Mouse (Mus musculus): ENCODE measurements at regions not wholly inside any gene's neighbourhood (a gene's known extent, or its start where the extent isn't known, plus 50 kb on each side); places are given as distances from the start of the nearest gene placed in this dataset.
"Not testable (repeated sequence)": the region's sequence is repeated elsewhere in the genome, so short reads cannot be mapped to it uniquely, and the experiment has no call there.

GRCm38 (mm10) chr11:24296893-24297624 lies 219.2 kb downstream of the Bcl11a start:
- no peak for DNase-seq (ENCODE audit: low spot score in 2 of 2)

DNA sequence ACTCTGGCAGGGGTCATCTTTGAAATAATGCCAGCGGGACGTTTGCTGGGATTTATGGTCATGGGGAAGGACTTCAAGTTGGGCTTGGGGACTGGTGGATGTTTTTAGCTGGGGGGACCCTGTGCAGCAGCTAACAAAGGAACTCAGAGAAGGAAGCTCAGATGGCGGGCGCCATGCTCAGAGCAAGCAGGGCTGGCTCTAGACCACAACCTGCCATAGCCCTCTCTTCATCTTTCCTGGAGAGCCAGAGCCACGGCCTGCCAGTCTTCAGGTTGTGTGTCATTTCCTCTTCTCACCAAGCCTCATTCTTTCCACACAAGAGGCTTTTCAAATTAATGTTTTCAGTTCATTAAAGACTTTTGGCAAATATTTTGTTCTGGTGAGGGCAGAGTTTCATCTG lies 219.9 kb downstream of the Bcl11a start:
- no peak for DNase-seq (ENCODE audit: low spot score in 2 of 2)

- no peak for DNase-seq (ENCODE audit: low spot score in 2 of 2)
Observed at GRCm38 (mm10) chr11:24300351-24300750, 222.5 kb downstream of the Bcl11a start.

DNA sequence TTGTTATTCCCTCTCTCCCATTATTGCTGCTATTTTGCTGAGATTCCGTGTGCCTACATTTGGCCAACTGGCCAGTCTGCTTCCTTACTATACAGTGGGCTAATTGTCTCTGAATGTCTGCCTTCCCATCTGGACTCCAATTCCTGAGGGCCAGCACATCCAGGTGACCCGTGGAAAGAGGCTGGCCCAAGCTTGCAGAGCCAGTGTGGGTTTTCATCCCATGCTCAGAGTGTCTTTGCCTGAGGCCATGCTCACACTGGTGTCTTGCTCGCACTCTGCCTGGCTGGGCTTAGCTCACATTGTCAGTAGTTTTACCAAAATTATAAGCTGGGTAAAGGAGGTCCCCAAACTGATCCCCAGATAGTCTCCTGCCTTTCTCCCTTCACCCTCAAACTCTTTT lies 223.3 kb downstream of the Bcl11a start:
- DNase-seq (ENCODE audit: low spot score in 2 of 2), result no peak

DNA sequence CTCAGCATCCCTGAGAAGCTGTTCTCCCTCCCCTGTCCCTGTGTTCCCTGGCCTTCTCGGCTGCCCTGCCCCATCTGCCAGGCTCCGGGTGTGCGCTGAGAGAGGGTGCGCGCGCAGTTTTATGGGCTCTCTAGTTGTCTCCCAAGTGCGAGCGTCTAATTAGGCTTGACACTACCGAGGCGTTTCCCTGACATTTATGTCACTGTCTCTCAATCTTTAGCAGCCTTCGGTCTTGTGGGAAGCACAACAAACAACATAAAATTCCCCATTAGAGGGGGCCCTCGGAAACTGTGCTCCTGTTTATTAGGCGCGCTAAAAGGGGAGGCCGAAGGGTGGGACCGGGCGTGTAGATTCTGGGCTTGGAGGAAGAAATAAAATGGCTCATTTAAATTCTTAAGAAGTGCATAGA lies 227.3 kb downstream of the Bcl11a start:
- DNase-seq (ENCODE audit: low spot score in 2 of 2), result peak in 1 of 2 experiments; percentile 7

GRCm38 (mm10) chr11:24305691-24306090 lies 227.8 kb downstream of the Bcl11a start:
- peak in 1 of 2 experiments; percentile 6 for DNase-seq (ENCODE audit: low spot score in 2 of 2)

DNA sequence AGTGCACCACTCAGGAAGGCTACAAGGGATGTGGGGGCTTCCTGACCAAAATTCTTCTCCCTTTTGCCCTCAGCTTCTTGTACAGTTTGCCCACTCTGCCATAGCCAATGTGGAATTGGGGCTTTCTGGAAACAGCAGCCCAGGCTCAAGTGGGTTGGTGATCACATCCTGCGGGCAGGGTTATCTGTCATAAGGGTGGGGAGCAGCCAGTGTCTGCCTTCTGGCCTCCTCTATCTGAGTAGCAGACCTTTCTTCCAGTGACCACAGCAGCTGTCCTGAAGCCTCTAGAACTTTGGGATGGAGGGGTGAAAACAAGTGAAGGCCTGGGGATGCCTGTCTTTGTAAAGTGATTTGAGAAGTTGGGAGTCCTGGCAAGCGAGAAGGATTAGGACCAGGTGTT lies 228.2 kb downstream of the Bcl11a start:
- no peak for DNase-seq (ENCODE audit: low spot score in 2 of 2)

DNA sequence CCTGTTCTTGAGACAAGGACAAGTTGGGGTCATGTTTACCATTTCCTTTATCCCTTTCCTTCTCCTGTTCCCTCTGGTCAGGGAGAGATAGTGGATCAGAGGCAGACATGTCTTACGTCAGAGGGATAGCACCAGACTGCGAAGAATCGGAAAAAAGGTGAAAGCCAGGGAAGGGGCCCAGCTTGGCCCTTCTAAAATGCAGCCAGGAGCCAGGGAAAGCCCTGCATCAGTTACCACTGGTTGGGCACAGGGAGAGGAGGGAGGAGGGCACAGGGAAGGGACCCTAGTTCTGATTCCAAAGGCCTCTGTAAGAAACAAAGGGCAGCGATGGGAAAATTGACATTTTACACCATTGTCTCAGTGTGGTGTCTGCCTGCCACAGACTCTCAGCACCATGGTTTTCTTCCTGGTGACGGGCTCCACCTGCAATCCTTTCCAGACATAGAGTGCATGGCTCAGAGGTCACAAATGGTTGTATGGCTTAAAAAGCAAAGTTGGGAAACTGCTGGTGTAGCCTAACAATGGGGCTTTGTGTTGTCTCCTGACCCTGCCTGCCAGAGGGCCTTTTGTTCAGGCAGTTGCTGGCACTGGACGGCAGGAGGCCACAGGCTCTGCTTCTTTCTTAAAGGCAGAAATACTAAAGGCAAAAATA lies 229.9 kb downstream of the Bcl11a start:
- DNase-seq (ENCODE audit: low spot score in 2 of 2), result no peak

GRCm38 (mm10) chr11:24308253-24308633 lies 230.4 kb downstream of the Bcl11a start:
- no peak for DNase-seq (ENCODE audit: low spot score in 2 of 2)

DNA sequence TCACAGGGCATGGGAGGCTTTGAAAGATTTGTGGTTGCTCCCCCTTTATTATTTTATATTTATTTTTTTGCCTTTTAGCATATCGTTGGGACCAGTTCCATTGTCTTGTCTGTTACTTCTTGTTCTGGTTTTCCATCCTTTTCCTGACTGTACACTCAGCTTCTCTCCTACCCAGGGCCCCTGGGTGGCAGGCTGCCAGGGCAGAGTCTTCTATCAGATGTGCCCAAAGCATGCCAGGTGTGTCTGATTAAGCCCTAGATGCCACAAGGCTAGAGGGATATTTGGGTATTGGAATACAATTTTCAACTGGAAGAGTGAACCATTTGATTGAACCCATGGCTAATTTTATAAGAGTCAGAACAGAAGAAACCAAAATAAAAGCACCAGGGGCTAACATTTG lies 236.2 kb downstream of the Bcl11a start:
- no peak for DNase-seq (ENCODE audit: low spot score in 2 of 2)

- DNase-seq (ENCODE audit: low spot score in 2 of 2), result no peak
Observed at GRCm38 (mm10) chr11:24315582-24315981, 237.7 kb downstream of the Bcl11a start.

- DNase-seq (ENCODE audit: low spot score in 2 of 2), result no peak
Observed at GRCm38 (mm10) chr11:24316198-24316597, 238.3 kb downstream of the Bcl11a start.

DNA sequence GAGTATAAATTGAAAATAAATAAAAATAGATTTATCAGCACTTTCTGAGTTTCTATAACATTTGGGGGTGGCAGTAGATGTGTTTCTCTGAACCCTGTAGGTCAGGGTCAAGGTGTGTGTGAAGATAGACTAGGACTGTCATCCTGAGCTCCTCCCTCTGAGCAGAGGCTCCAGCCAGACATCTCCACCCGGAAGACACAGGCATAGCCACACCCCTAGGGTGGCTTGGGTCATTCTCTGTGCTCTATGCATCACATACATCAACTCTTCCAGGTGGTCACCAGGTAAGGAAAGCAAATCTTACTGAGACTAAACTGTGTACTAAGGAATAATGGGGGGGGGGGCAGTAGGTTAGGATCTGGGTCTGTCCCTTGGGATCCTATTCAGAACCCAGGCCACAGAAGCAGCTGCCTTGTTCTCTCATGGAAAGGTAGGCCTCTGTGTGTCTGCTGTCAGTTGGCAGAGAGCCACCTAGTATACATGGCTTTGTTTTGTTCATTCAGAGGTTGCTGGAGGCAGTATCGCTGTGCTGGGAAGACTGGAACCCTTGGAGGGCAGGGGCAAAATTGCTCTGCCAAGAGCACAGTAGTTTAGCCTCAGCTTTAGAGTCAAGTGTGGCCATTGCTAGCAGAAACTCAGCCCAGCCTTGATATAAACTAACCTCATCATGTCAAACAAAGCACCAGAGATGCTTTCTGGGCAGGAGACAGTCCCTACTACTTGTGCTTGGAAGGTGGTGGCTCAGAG lies 240.3 kb downstream of the Bcl11a start:
- no peak for DNase-seq (ENCODE audit: low spot score in 2 of 2)

DNA sequence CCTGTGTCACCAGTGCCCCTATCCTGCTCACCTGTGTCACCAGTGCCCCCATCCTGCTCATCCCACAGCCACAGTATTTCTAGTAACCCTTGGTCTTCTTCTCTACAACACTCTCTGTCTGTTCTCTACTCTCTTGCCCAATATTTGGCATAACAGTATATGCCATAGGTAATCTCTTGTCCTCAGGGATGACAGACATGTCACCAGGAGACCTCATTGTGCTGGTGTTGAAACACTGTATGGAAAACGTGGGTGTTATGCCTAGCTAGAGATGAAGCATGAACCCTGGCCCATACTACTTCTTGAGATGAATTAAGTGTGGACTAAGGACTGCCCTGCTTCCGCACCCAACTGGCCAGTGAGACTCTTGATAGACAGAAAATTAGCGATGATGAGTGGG lies 241.4 kb downstream of the Bcl11a start:
- no peak for DNase-seq (ENCODE audit: low spot score in 2 of 2)

DNA sequence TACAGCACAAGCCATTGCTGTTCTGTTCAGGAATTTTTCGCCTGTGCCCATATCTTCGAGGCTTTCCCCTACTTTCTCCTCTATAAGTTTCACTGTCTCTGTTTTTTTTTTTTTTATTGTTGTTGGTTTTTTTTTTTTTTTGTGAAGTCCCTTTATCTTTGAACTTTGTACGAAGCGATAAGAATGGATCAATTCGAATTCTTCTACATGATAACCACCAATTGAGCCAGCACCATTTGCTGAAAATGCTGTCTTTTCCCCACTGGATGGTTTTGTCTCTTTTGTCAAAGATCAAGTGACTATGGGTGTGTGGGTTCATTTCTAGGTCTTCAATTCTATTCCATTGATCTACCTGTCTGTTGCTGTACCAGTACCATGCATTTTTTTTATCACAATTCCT lies 244.6 kb downstream of the Bcl11a start:
- DNase-seq (ENCODE audit: low spot score in 2 of 2), result not testable (repeated sequence)

- DNase-seq (ENCODE audit: low spot score in 2 of 2), result no peak
Observed at GRCm38 (mm10) chr11:24328481-24328880, 250.6 kb downstream of the Bcl11a start.

- DNase-seq (ENCODE audit: low spot score in 2 of 2), result no peak
Observed at GRCm38 (mm10) chr11:24330366-24331124, 252.7 kb downstream of the Bcl11a start.

DNA sequence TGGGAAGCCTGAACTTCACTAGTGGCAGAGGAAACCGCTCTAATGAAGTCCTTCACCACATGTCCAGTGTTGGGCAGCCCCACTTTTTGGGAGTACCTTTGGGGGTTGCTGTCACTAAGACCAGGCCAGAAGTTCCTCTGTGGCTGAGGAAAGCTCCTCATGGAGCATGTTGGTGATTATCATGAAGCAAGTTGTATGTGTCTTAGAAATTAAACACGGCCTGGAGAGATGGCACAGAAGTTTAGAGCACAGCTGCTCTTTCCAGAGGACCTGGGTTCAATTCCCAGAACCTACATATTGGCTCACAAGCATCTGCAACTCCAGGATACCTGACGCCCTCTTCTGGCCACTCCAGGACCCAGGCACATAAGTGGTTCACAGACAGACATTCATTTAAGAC lies 254.4 kb downstream of the Bcl11a start:
- no peak for DNase-seq (ENCODE audit: low spot score in 2 of 2)

- DNase-seq (ENCODE audit: low spot score in 2 of 2), result no peak
Observed at GRCm38 (mm10) chr11:24333111-24333510, 255.3 kb downstream of the Bcl11a start.

DNA sequence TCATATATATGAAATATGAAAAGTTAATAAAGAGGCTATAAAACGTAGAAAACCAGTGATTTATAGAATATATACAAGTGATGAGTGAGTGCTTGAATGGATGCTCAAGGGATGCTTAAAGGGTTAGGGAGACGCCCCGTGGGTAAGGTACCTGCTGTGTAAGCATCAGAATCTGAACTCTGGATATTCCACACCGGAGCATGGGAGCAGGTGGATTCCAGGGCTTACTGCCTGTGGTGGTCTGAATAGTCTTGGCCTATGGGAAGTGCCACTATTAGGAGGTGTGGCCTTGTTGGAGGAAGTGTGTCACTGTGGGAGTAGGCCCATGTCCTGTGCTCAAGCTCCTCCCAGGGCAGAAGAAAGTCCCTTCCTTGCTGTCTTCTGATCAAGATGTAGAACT lies 257.4 kb downstream of the Bcl11a start:
- no peak for DNase-seq (ENCODE audit: low spot score in 2 of 2)

DNA sequence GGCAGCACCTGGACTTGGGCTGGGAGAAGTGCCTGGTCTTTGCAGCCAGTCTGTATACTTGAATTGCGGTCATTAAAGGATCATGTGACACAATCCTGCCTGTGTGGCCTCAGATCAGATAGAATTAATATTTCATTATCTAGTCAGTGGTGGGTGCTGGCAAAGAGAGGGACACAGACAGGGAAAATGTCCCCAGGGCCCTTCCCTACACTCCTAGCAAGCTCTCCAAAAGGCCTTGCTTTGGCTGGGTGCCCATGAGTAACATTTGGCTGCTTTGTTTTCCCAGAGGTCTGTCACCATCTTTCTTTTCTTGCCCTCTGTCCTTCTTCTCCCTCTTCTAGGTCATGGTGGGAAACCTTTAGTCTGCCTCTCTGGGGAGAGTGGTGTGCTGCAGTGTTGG lies 260.3 kb downstream of the Bcl11a start:
- no peak for DNase-seq (ENCODE audit: low spot score in 2 of 2)

GRCm38 (mm10) chr11:24339061-24339460 lies 261.2 kb downstream of the Bcl11a start:
- no peak for DNase-seq (ENCODE audit: low spot score in 2 of 2)

All from spleen, postnatal 36 days (tissue).